Mouse (Mus musculus) lung, postnatal 0 days (tissue): ENCODE data around the gene Bex6.

ENCODE experiments used
- CTCF ChIP-seq: IDR thresholded peaks from 2 replicates; pipeline ENCODE4 v1.5.1; 2016; ENCODE audit warnings: antibody characterized with exemption, mild to moderate bottlenecking
- EP300 ChIP-seq: IDR thresholded peaks from 2 replicates; pipeline ENCODE4 v1.6.1; 2016; ENCODE audit warnings: antibody characterized with exemption, mild to moderate bottlenecking, control low read depth

GRCm38 (mm10) chr16:32201004-32201325 lies 21.3 kb downstream of the Bex6 start:
- TF ChIP-seq CTCF, result no peak
- 0 out of 2 replicates have a peak, but pooled peaks have one; percentile 28 for TF ChIP-seq EP300
